Mouse (Mus musculus) E14TG2a.4 (cell line): ENCODE data around the gene Ccdc40.

Experiments used
- CTCF ChIP-seq: conservative IDR thresholded peaks from 2 replicates; pipeline ENCODE4 v1.5.1; 2014; ENCODE audit warnings: low read length
- NANOG ChIP-seq: IDR thresholded peaks from 2 replicates; pipeline ENCODE4 v1.6.1; 2014; ENCODE audit warnings: borderline replicate concordance, low read length, mixed read lengths
- POU5F1 ChIP-seq: IDR thresholded peaks from 2 replicates; pipeline ENCODE4 v1.6.1; 2014; ENCODE audit warnings: low read length, borderline replicate concordance

GRCm38 (mm10) chr11:119273186-119273930 is 45.0 kb downstream of the Ccdc40 start:
- TF ChIP-seq CTCF = peak; percentile 79
- no peak for TF ChIP-seq NANOG
- TF ChIP-seq POU5F1 = no peak
